Mouse (Mus musculus): ENCODE results near the gene Mrgprb1. TPM values are rescaled to one million over a fixed set of nuclear protein-coding genes. Genes with fewer than 3 reads are reported as not detected.
"Not testable (repeated sequence)": the region's sequence is repeated elsewhere in the genome, so short reads cannot be mapped to it uniquely, and the experiment has no call there.

Gene Mrgprb1
- polyA plus RNA-seq (2015; fragmentation: Nextera tagmentation; extraction: Ambion mirVana), result 0.12 TPM in 1 of 2 replicates, not detected in the other

GRCm38 (mm10) chr7:48456242-48456641 lies at the start of gene Mrgprb1:
Gene Mrgprb1, minus strand, starts transcription at chr7:48456342.
- H3K27me3 ChIP-seq (replicated peaks; ENCODE audit: insufficient read depth, low read length), result no peaks in the 10 kb centered on the region
- no peak for TF ChIP-seq EP300 (IDR thresholded peaks at IDR 0.05)
- no peak for TF ChIP-seq CTCF (IDR thresholded peaks at IDR 0.05)
- no peak for ATAC-seq
- H3K36me3 ChIP-seq (ENCODE audit: insufficient read depth, low read length), result no peaks in the 10 kb centered on the region
- no peak within 1 kb of the TSS for H3K27ac ChIP-seq (ENCODE audit: low read length)
- no peak within 1 kb of the TSS for H3K4me2 ChIP-seq (replicated peaks; ENCODE audit: low read depth, low read length)
- H3K9ac ChIP-seq (replicated peaks; ENCODE audit: low read depth), result no peak within 1 kb of the TSS
- no peaks in the 10 kb centered on the region; the same call in 1 of the 2 replicates for H3K9me3 ChIP-seq (ENCODE audit: low read length)
- no peak within 1 kb of the TSS for H3K4me3 ChIP-seq (ENCODE audit: low read depth, low read length)
- no peak for DNase-seq (ENCODE audit: low spot score)
- 75% methylated on average over 3 of the region's 3 CpGs for WGBS
- no peaks in the 10 kb centered on the region for H3K4me1 ChIP-seq (ENCODE audit: insufficient read depth, low read depth, low read length)

- ATAC-seq, result no peak
Measured at GRCm38 (mm10) chr7:48499221-48499620, 43.1 kb upstream of the Mrgprb1 start, which contains the start of gene Mrgprx2. Gene Mrgprx2, minus strand, starts transcription at chr7:48499321.

GRCm38 (mm10) chr7:48436581-48436980 lies 19.6 kb downstream of the Mrgprb1 start:
- Histone ChIP-seq H3K36me3 (ENCODE audit: insufficient read depth, low read length) (no peaks in the 10 kb centered on the region), H3K9me3 (ENCODE audit: low read length) (no peaks in the 10 kb centered on the region), H3K4me2 (replicated peaks; ENCODE audit: low read depth, low read length) (no peak overlapping the region), H3K27ac (ENCODE audit: low read length) (no peak overlapping the region), H3K9ac (replicated peaks; ENCODE audit: low read depth) (no peak overlapping the region), H3K4me3 (ENCODE audit: low read depth, low read length) (no peak overlapping the region), H3K4me1 (ENCODE audit: insufficient read depth, low read depth, low read length) (no peaks in the 10 kb centered on the region), H3K27me3 (replicated peaks; ENCODE audit: insufficient read depth, low read length) (no peaks in the 10 kb centered on the region)
- ATAC-seq (no peak), DNase-seq (ENCODE audit: low spot score) (no peak)
- TF ChIP-seq CTCF (IDR thresholded peaks at IDR 0.05) (no peak), EP300 (IDR thresholded peaks at IDR 0.05) (no peak)
- WGBS, result 35% methylated on average over 3 of the region's 3 CpGs

More at GRCm38 (mm10) chr7:48499221-48499620, 43.1 kb upstream of the Mrgprb1 start, which contains the start of gene Mrgprx2:
- Histone ChIP-seq H3K27me3 (replicated peaks; ENCODE audit: insufficient read depth, low read length) (no peaks in the 10 kb centered on the region), H3K4me3 (ENCODE audit: low read depth, low read length) (no peak within 1 kb of the TSS), H3K9ac (replicated peaks; ENCODE audit: low read depth) (no peak within 1 kb of the TSS), H3K4me1 (ENCODE audit: insufficient read depth, low read depth, low read length) (no peaks in the 10 kb centered on the region), H3K27ac (ENCODE audit: low read length) (no peak within 1 kb of the TSS), H3K36me3 (ENCODE audit: insufficient read depth, low read length) (no peaks in the 10 kb centered on the region), H3K9me3 (ENCODE audit: low read length) (no peaks in the 10 kb centered on the region), H3K4me2 (replicated peaks; ENCODE audit: low read depth, low read length) (no peak within 1 kb of the TSS)
- TF ChIP-seq CTCF (IDR thresholded peaks at IDR 0.05), result no peak
- no peak for TF ChIP-seq EP300 (IDR thresholded peaks at IDR 0.05)
- no peak for DNase-seq (ENCODE audit: low spot score)

- not testable (repeated sequence) for H3K4me2 ChIP-seq (replicated peaks; ENCODE audit: low read depth, low read length); H3K27ac ChIP-seq (ENCODE audit: low read length); H3K9ac ChIP-seq (replicated peaks; ENCODE audit: low read depth); H3K4me3 ChIP-seq (ENCODE audit: low read depth, low read length); H3K27me3 ChIP-seq (replicated peaks; ENCODE audit: insufficient read depth, low read length); DNase-seq (ENCODE audit: low spot score); H3K36me3 ChIP-seq (ENCODE audit: insufficient read depth, low read length); H3K4me1 ChIP-seq (ENCODE audit: insufficient read depth, low read depth, low read length); ATAC-seq; H3K9me3 ChIP-seq (ENCODE audit: low read length)
- 71% methylated on average over 3 of the region's 3 CpGs for WGBS
Measured at GRCm38 (mm10) chr7:48435936-48436335, 20.2 kb downstream of the Mrgprb1 start.

Other genes starting within 250 kb of the Mrgprb1 start
- gene Mrgprb8, start 67.8 kb downstream of the Mrgprb1 start, polyA plus RNA-seq (2015; fragmentation: Nextera tagmentation; extraction: Ambion mirVana), result not detected in 2 replicates
- gene Mrgprx2, start 43.0 kb upstream of the Mrgprb1 start, polyA plus RNA-seq (2015; fragmentation: Nextera tagmentation; extraction: Ambion mirVana), result 0.07 TPM in 1 of 2 replicates, not detected in the other
- 0.11 and 0.17 TPM in 2 replicates for gene Mrgprb2, start 101.7 kb upstream of the Mrgprb1 start, polyA plus RNA-seq (2015; fragmentation: Nextera tagmentation; extraction: Ambion mirVana)
- not detected in 2 replicates for gene Mrgprb3, start 187.5 kb upstream of the Mrgprb1 start, polyA plus RNA-seq (2015; fragmentation: Nextera tagmentation; extraction: Ambion mirVana)

Measured in lung, postnatal 0 days (tissue).